Mouse (Mus musculus): ENCODE results near the gene Nkapl.
"Not testable (repeated sequence)": the region's sequence is repeated elsewhere in the genome, so short reads cannot be mapped to it uniquely, and the experiment has no call there.

Gene Nkapl

DNA sequence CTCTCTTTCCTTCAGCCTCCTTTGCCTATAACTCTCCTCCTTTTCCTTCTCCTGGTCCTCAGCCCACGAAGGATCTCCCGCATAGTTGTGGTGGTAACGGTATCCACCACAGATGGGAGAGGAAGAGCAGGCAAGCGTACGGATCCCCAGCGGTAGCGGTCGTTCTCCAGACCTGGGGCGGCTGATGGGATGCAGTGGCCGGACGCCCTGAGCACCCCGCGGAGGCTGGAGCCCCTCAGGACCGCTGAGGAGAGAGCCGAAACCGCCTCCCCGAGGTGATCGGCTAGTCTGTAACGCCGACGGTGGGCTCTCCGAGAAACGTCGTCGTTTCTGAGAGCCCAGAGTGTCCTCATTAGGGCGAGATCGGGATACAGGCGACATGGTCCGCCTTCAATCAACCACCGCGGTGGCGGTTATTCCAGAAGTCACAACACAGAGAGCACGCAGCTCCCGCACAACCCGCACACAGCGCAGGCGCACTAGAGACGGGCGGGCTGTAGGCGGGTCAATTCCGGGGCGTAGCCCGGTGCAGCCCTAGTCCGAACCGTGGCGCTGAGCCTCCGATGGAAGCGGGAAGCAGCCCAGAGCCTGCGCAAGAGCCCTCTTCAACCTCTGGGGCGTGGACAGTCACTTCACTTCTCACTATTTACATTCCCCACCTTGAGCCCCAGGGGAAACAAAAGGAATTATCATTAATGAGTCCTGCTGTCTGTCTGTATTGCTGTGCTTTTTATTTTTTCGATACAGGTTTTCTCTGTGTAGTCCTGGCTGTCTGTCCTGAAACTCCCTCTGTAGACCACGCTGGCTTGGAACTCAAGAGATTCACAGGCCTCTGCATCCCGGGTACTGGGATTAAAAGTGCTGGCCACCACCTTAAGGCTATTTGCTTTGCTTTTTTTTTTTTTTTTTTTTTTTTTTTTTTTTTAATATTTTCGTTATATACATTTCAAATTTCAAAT is at the start of gene Nkapl:
Nkapl (minus strand) TSS at position 449 of the 959 bp plus-strand sequence.
- peak; percentile 20 to 74 for DNase-seq (ENCODE audit: low spot score in 2 of 2)

DNA sequence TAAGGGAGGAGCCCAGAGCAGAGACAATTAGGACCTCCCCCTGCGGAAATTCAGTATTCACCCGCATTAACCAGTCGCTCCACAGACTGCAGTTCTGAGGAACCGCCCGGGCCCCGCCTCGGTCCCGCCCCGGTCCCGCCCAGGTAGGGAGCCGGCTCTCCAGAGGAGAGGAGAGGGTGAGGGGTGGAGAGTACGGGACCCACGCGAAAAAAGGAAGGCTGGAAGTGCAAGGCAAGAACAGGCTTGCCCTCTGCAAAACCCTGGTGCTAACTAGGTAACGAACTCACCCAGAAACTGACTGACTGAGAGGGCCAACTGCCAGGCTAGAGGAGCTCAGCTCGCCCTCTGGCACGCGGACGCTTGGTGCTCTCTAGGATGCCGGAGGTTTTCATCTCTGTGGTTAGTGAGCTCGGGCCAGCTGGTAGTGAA is 37.9 kb upstream of the Nkapl start:
- peak; percentile 32 to 69 for DNase-seq (ENCODE audit: low spot score in 2 of 2)

GRCm38 (mm10) chr13:21502296-21502695 is 34.0 kb upstream of the Nkapl start:
- DNase-seq (ENCODE audit: low spot score in 2 of 2): no peak

DNA sequence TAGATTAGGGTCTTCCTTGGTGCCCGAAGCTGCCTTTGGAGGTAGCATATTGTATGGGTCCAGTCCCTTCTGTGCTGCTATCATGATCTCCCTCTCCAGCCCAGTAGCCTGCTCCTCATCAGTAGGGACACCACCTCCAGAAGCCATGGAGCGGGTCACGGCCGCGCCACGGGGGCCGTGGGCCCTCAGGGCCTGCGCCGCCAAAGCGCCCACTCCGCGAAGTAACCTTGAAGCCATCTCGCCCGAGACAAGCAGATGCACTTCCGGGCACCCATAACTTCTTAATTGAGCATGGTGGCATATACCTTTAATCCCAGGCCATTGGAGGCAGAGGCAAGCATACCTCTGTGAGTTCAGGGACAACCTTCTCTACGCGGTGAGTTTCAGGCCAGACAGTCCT is 32.9 kb upstream of the Nkapl start, which contains the start of gene Gm11273:
Gm11273 (minus strand) TSS at position 237 of the 400 bp plus-strand sequence.
- not testable (repeated sequence) for DNase-seq (ENCODE audit: low spot score in 2 of 2)

GRCm38 (mm10) chr13:21495080-21495479 is 26.8 kb upstream of the Nkapl start, which contains the start of gene AK157302:
Gene AK157302, plus strand, starts transcription at chr13:21495223.
- DNase-seq (ENCODE audit: low spot score in 2 of 2): no peak

DNA sequence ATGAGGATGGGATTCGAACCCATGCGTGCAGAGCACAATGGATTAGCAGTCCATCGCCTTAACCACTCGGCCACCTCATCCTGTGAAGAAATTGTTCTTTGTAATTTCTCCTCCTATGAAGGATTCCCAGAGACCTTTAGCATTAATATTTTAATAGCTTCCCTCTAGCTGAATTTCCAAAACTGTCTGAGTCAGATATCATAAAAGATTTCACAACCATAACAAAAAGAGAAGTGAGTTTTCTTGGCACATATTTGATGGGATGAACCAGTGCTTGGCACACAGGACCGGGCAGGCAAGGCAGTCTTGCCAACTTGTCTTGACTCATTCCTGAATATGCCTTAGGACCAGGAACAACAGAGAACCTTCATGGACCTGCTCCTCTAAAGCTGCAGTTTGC is 24.5 kb upstream of the Nkapl start:
- DNase-seq (ENCODE audit: low spot score in 2 of 2): no peak

DNA sequence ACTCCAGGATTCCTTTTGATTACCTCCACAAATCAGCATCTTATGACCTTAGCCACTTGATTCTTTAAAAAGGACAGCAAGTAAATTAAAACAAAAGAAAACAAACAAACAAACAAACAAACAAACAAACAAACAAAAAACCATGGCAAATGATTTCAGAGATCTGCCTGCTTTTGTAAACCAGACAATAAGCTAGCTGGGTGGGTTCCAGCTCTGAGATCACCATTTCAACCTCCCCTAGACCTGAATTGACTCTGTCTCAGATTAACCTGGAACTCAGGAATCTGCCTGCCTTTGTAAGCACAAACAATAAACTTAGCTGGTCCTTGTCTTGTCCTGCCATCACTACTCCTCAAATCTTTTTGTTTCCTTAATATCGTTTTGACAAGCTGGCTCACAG is 18.6 kb upstream of the Nkapl start:
- DNase-seq (ENCODE audit: low spot score in 2 of 2): no peak

- peak; percentile 51 to 86 for DNase-seq (ENCODE audit: low spot score in 2 of 2)
These were observed 10.7 kb upstream of the Nkapl start, which contains the start of the genes Zkscan4 and Gm10065 for GRCm38 (mm10) chr13:21478759-21479670. Gene Zkscan4, plus strand, starts transcription at chr13:21478907. Gene Gm10065, minus strand, starts transcription at chr13:21479441.

- DNase-seq (ENCODE audit: low spot score in 2 of 2): no peak
These were observed 4.1 kb upstream of the Nkapl start for GRCm38 (mm10) chr13:21472427-21472826.

GRCm38 (mm10) chr13:21469097-21469496 is 788 bp upstream of the Nkapl start:
- no peak for DNase-seq (ENCODE audit: low spot score in 2 of 2)

DNA sequence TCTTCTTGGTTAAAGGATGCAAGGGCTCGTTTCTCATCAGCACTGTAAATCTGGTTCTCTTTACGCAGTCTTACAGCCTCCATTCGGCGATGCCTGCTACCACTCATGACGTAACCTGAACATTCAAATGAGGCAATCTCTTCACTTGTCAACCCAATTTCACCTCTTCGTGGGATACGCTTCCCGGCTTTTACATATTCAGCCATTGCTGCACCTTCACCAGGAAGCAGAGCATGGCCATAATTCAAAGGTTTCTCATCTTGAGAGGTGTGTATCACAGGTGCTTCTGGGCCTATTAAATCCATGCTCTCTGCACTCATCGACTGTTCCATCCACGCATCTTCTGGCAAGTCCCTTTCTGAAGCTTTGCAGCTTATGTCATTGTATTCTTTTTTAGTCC is 973 bp downstream of the Nkapl start:
- DNase-seq (ENCODE audit: low spot score in 2 of 2): no peak

DNA sequence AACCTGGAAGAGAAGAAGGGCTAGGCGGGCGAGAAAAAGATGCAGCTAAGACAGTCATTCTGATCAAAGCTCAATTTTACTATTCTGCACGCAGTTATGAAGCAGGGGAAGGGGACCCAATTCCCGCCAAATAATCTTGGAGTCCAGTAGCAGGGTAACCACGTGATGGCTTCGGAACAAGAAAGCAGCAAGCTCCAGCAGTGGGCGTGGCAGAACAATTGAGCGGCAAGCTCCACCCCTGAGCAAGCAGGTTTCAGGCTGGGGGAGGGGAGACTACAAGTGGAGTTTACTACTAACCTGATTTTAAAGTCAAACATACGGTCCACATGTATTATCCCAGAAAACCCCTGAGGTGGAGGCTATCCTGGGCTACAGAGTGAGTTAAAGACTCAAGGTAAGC is 5.8 kb downstream of the Nkapl start:
- DNase-seq (ENCODE audit: low spot score in 2 of 2): not testable (repeated sequence)

DNA sequence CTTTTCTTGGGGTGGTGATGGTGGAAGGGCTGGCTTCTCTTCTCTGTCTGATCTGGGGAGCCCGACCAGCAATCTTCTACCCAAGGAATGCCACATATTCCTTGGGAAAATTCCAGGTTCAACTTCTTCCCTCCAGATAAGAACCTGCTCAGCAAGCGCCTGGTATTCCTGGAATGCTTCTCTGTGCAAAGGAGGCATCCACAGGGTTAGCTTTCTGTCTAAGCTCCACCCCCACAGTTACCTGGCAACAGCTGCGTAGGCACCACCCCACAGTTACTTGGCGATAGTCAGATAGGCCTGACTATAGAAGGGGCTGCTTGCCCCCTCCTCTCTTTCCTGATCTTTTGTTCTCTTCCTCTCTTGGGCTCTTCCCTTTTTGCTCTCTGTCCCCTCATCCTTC is 12.0 kb downstream of the Nkapl start:
- no peak for DNase-seq (ENCODE audit: low spot score in 2 of 2)

DNA sequence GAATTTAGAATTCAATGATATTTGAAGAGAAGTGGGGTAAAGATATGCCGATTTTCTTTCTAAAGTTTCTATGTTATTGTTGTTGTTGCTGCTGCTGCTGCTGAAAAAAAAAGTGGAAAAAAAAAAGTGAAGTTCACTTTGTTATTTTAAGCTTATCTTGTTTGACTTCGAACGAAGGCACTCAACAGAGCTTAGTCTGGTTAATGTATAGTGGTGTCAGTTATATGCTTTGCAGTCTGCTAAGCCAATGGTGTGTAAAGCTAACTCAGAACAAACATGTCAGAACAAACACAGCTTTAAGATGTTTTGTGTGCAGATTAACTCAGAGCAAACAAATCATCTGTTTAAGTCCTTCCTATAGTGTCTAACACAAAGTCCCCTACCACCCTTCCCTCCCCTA is 14.2 kb downstream of the Nkapl start:
- DNase-seq (ENCODE audit: low spot score in 2 of 2): no peak

GRCm38 (mm10) chr13:21453449-21453848 is 14.9 kb downstream of the Nkapl start, which contains the start of gene Zscan26:
Gene Zscan26, minus strand, starts transcription at chr13:21453730.
- DNase-seq (ENCODE audit: low spot score in 2 of 2): peak; percentile 35 to 86

DNA sequence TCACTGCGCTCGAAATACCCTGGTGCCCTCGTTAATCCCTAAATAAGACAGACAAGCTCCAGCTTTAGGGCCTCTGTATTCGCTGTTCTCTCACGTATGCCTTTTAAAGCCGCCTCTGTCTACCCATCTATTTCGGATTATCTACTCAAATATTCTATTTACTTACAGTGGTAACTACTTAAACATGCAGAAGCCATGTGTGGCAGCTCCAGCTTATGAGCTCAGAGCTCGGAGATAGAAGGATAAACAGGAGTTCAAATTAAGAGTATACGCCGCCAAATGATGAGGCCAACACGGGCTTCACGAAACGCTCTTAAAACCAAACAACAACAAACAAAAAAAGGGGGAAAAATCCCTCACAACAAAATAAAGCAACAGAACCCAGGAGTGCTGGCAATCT is 15.3 kb downstream of the Nkapl start:
- no peak for DNase-seq (ENCODE audit: low spot score in 2 of 2)

- DNase-seq (ENCODE audit: low spot score in 2 of 2): no peak
These were observed 20.3 kb downstream of the Nkapl start for GRCm38 (mm10) chr13:21447856-21448614.

GRCm38 (mm10) chr13:21446796-21447195 is 21.5 kb downstream of the Nkapl start:
- no peak for DNase-seq (ENCODE audit: low spot score in 2 of 2)

DNA sequence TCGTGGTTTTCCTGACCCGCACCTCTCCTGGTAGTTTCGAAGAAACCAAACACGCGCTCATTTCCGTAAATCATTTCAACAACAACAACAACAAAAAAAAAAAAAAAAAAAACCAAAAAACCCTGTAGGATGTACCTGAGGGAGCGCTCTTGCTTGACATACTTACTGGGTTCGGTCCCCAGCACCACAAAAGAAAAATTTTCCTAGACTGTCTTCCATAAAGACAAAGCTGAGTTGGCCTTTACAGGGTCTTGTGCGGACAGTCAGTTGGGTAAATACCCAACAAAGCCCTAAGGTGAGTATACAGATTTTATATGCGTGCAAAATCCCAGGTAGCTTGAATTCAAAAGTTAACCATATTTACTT is 27.1 kb downstream of the Nkapl start:
- no peak for DNase-seq (ENCODE audit: low spot score in 2 of 2)

DNA sequence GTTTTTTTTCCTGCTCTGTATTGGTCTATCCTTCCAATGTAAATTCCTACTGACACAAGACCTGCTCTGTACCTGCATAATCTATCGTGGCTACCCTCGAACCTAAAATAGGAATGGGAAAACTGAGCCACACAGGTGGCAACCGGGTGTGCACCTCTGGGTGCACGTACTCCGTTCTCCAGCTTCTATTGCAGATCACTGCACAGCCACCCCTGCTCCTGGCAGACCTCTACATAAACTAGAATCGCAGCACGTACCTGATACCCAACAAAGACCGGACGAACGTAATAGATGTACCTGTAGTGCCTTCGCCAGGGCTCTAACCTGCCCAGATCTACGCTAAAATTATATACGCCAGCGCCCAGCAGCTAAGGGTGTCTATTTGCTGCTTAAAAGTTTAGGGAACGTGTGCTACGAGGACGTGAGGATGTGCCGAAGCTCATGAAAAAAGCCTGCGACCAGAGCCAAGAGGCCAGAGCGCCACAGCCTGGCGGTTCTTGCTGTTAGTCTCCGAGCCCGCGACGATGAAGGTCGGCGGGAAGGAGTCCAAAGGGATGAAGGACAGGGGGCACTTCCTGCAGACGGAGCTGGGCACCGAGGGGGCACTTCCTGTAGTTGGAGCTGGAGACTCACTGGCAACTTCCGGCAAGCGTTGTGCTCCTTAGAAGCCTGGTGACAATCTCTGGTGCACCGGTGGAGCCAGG is 27.7 kb downstream of the Nkapl start, which contains the start of gene Pgbd1:
Pgbd1 (minus strand) TSS at position 556 of the 704 bp plus-strand sequence.
- DNase-seq (ENCODE audit: low spot score in 2 of 2): peak; percentile 50 to 68
